Mouse (Mus musculus) embryonic facial prominence, embryonic 10.5 days (tissue): Measurements from ENCODE around the gene Sost. TPM values are rescaled to one million over a fixed set of nuclear protein-coding genes. Genes with fewer than 3 reads are reported as not detected.

Experiments used
- polyA plus RNA-seq: library from polyadenylated mRNA; unstranded; fragments of >200 nt; fragmentation: Nextera tagmentation; extraction: Ambion mirVana; gene quantifications from 2 replicates; pipeline ENCODE4 v1.2.1, GENCODE M21; 2016

Sost gene
- polyA plus RNA-seq, 1 experiment from 2014 or later: 0.20 TPM

Other genes with a start within 250 kb of the Sost start
- 50.5 and 52.3 TPM in 2 replicates for gene Dhx8, start 234.1 kb downstream of the Sost start, polyA plus RNA-seq
- 15.9 and 18.9 TPM in 2 replicates for gene Etv4, start 181.6 kb downstream of the Sost start, polyA plus RNA-seq
- gene Meox1, start 72.6 kb downstream of the Sost start, polyA plus RNA-seq: 1.9 and 2.9 TPM in 2 replicates
- not detected in 2 replicates for gene Cfap97d1, start 17.3 kb upstream of the Sost start, polyA plus RNA-seq
- 11.0 and 11.7 TPM in 2 replicates for gene Dusp3, start 20.0 kb upstream of the Sost start, polyA plus RNA-seq
- 8.2 and 10.3 TPM in 2 replicates for gene Mpp3, start 61.4 kb upstream of the Sost start, polyA plus RNA-seq
- gene Cd300lg, start 74.5 kb upstream of the Sost start, polyA plus RNA-seq: 0.28 and 0.51 TPM in 2 replicates
- gene Mpp2, start 121.5 kb upstream of the Sost start, polyA plus RNA-seq: 12.5 and 12.9 TPM in 2 replicates
- not detected in 2 replicates for gene Ppy, start 134.3 kb upstream of the Sost start, polyA plus RNA-seq
- gene Pyy, start 140.8 kb upstream of the Sost start, polyA plus RNA-seq: 0.32 and 0.49 TPM in 2 replicates
- gene Nags, start 178.5 kb upstream of the Sost start, polyA plus RNA-seq: not detected in 2 replicates
- gene Tmem101, start 189.4 kb upstream of the Sost start, polyA plus RNA-seq: 35.0 and 38.0 TPM in 2 replicates
- 145 and 155 TPM in 2 replicates for gene Lsm12, start 218.3 kb upstream of the Sost start, polyA plus RNA-seq
- 38.2 and 39.6 TPM in 2 replicates for gene G6pc3, start 222.6 kb upstream of the Sost start, polyA plus RNA-seq